Mouse (Mus musculus) midbrain, embryonic 10.5 days (tissue): Measurements from ENCODE around the gene Gnptg. TPM values are rescaled to one million over a fixed set of nuclear protein-coding genes. Genes with fewer than 3 reads are reported as not detected.

Experiments
- DNase-seq: peaks from one replicate; pipeline ENCODE4 v3.0.0-alpha.2; 2017; ENCODE audit warnings: low spot score
- H3K27ac ChIP-seq: fragments of 300-500 bp; sonication (generic); replicated peaks from 2 replicates; pipeline ENCODE4 v1.5.1; 2016; ENCODE audit warnings: mild to moderate bottlenecking
- H3K27me3 ChIP-seq: fragments of 300-500 bp; sonication (generic); 2 replicates; pipeline ENCODE4 v1.6.1; 2016; ENCODE audit warnings: low read depth, mild to moderate bottlenecking; ENCODE audit not compliant: poor library complexity, severe bottlenecking
- H3K36me3 ChIP-seq: fragments of 300-500 bp; sonication (generic); 2 replicates; pipeline ENCODE4 v1.6.1; 2016; ENCODE audit warnings: mild to moderate bottlenecking, moderate library complexity
- H3K4me1 ChIP-seq: fragments of 300-500 bp; sonication (generic); 2 replicates; pipeline ENCODE4 v1.6.1; 2016
- H3K4me3 ChIP-seq: fragments of 300-500 bp; sonication (generic); 2 replicates; pipeline ENCODE4 v1.5.1; 2016; ENCODE audit warnings: mild to moderate bottlenecking, moderate library complexity
- H3K9me3 ChIP-seq: fragments of 300-500 bp; sonication (generic); replicated peaks from 2 replicates; pipeline ENCODE4 v1.6.1; 2016; ENCODE audit warnings: mild to moderate bottlenecking
- WGBS: fragments of 180-500 bp; shearing (Covaris S2); methylation state at CpG from one replicate; pipeline ENCODE4 v1.1.7; 2016; 5-methylcytosine and 5-hydroxymethylcytosine counted together
- microRNA-seq: library from miRNA; unstranded; fragments of <30 nt; microRNA quantifications from one replicate; pipeline ENCODE4, GENCODE M21; 2017
- polyA plus RNA-seq: library from polyadenylated mRNA; unstranded; fragments of >200 nt; fragmentation: Nextera tagmentation; extraction: Ambion mirVana; gene quantifications from 2 replicates; pipeline ENCODE4 v1.2.1, GENCODE M21; 2016

The Gnptg gene
- polyA plus RNA-seq, 1 experiment from 2014 or later, result 67.0 TPM

- no peak overlapping the region for H3K27ac ChIP-seq
- no peak overlapping the region for H3K4me3 ChIP-seq
- peaks cover 96% of the 10 kb centered on the region for H3K36me3 ChIP-seq
- no peaks in the 10 kb centered on the region for H3K27me3 ChIP-seq
- H3K4me1 ChIP-seq, result no peaks in the 10 kb centered on the region
- DNase-seq, result no peak
- WGBS, result 91% methylated on average over 15 of the region's 15 CpGs
- no peaks in the 10 kb centered on the region for H3K9me3 ChIP-seq
Measured at GRCm38 (mm10) chr17:25210680-25211466, 29.1 kb downstream of the Gnptg start.

- Histone ChIP-seq H3K4me3 (no peak overlapping the region), H3K4me1 (no peaks in the 10 kb centered on the region), H3K27me3 (no peaks in the 10 kb centered on the region), H3K9me3 (no peaks in the 10 kb centered on the region), H3K27ac (no peak overlapping the region), H3K36me3 (peaks cover 96% of the 10 kb centered on the region)
- no peak for DNase-seq
- 94% methylated on average over 4 of the region's 4 CpGs for WGBS
Measured at GRCm38 (mm10) chr17:25210006-25210405, 29.9 kb downstream of the Gnptg start.

- Histone ChIP-seq H3K4me1 (no peaks in the 10 kb centered on the region), H3K36me3 (peaks cover 85% of the 10 kb centered on the region), H3K27ac (no peak overlapping the region), H3K27me3 (no peaks in the 10 kb centered on the region), H3K4me3 (no peak overlapping the region), H3K9me3 (no peaks in the 10 kb centered on the region)
- WGBS, result 96% methylated on average over 4 of the region's 4 CpGs
- no peak for DNase-seq
Measured at GRCm38 (mm10) chr17:25202401-25202800, 37.5 kb downstream of the Gnptg start.

GRCm38 (mm10) chr17:25189091-25189490 is 50.8 kb downstream of the Gnptg start:
- H3K27ac ChIP-seq, result peak overlapping the region; percentile 91
- WGBS, result 5% methylated on average over 16 of the region's 16 CpGs
- no peaks in the 10 kb centered on the region for H3K9me3 ChIP-seq
- no peaks in the 10 kb centered on the region for H3K27me3 ChIP-seq
- peaks cover 44% of the 10 kb centered on the region for H3K4me1 ChIP-seq
- H3K4me3 ChIP-seq, result peak overlapping the region; percentile 99
- peaks cover 22% of the 10 kb centered on the region; the same call in 1 of the 2 replicates for H3K36me3 ChIP-seq
- DNase-seq, result peak; percentile 13

- peak; percentile 79 for DNase-seq
- Histone ChIP-seq H3K27me3 (no peaks in the 10 kb centered on the region), H3K4me3 (peak within 1 kb of the TSS; percentile 99), H3K9me3 (no peaks in the 10 kb centered on the region), H3K27ac (peak within 1 kb of the TSS; percentile 91), H3K4me1 (peaks cover 50% of the 10 kb centered on the region), H3K36me3 (peaks cover 21% of the 10 kb centered on the region; the same call in 1 of the 2 replicates)
- WGBS, result under 1% methylated on average over 104 of the region's 104 CpGs
Measured at GRCm38 (mm10) chr17:25188150-25189031, 51.5 kb downstream of the Gnptg start, which contains the start of gene Unkl. Gene Unkl, plus strand, starts transcription at chr17:25188397.

- peaks cover 19% of the 10 kb centered on the region; the same call in 1 of the 2 replicates for H3K36me3 ChIP-seq
- no peak for DNase-seq
- H3K27me3 ChIP-seq, result no peaks in the 10 kb centered on the region
- WGBS, result 6% methylated on average over 11 of the region's 11 CpGs
- no peaks in the 10 kb centered on the region for H3K9me3 ChIP-seq
- peaks cover 52% of the 10 kb centered on the region for H3K4me1 ChIP-seq
- peak overlapping the region; percentile 99 for H3K4me3 ChIP-seq
- peak overlapping the region; percentile 91 for H3K27ac ChIP-seq
Measured at GRCm38 (mm10) chr17:25187784-25188149, 52.2 kb downstream of the Gnptg start.

- WGBS, result 10% methylated on average over 17 of the region's 17 CpGs
- no peaks in the 10 kb centered on the region for H3K9me3 ChIP-seq
- DNase-seq, result no peak
- peaks cover 52% of the 10 kb centered on the region for H3K4me1 ChIP-seq
- peak overlapping the region; percentile 99 for H3K4me3 ChIP-seq
- peak overlapping the region; percentile 91 for H3K27ac ChIP-seq
- H3K27me3 ChIP-seq, result 0 out of 2 replicates have a peak, but pooled peaks cover 8% of the 10 kb centered on the region
- 0 out of 2 replicates have a peak, but pooled peaks cover 7% of the 10 kb centered on the region for H3K36me3 ChIP-seq
Measured at GRCm38 (mm10) chr17:25184961-25185360, 55.0 kb downstream of the Gnptg start.

GRCm38 (mm10) chr17:25184129-25184691 is 55.7 kb downstream of the Gnptg start, which contains the start of gene BC003965:
Gene BC003965, plus strand, starts transcription at chr17:25184554.
- peaks cover 44% of the 10 kb centered on the region for H3K4me1 ChIP-seq
- 0 out of 2 replicates have a peak, but pooled peaks cover 7% of the 10 kb centered on the region for H3K36me3 ChIP-seq
- peak within 1 kb of the TSS; percentile 91 for H3K27ac ChIP-seq
- 0 out of 2 replicates have a peak, but pooled peaks cover 8% of the 10 kb centered on the region for H3K27me3 ChIP-seq
- under 1% methylated on average over 50 of the region's 50 CpGs for WGBS
- DNase-seq, result peak; percentile 98
- H3K4me3 ChIP-seq, result peak within 1 kb of the TSS; percentile 99
- H3K9me3 ChIP-seq, result no peaks in the 10 kb centered on the region

Small RNA genes within 50 kb of the gene (microRNA-seq; reads per million reads assigned to microRNA genes)
- gene Mir3547, result 2.4 reads per million

Other genes with a start within 250 kb of the Gnptg start
- 6.8 and 8.5 TPM in 2 replicates for gene Cramp1l, start 224.3 kb downstream of the Gnptg start, polyA plus RNA-seq
- 27.0 and 34.9 TPM in 2 replicates for gene Ift140, start 224.0 kb downstream of the Gnptg start, polyA plus RNA-seq
- gene Tmem204, start 156.5 kb downstream of the Gnptg start, polyA plus RNA-seq, result 10.7 and 12.7 TPM in 2 replicates
- gene Telo2, start 124.2 kb downstream of the Gnptg start, polyA plus RNA-seq, result 51.2 and 51.5 TPM in 2 replicates
- gene Ptx4, start 119.4 kb downstream of the Gnptg start, polyA plus RNA-seq, result not detected in 2 replicates
- gene Clcn7, start 106.7 kb downstream of the Gnptg start, polyA plus RNA-seq, result 23.1 and 26.4 TPM in 2 replicates
- gene Ccdc154, start 77.7 kb downstream of the Gnptg start, polyA plus RNA-seq, result not detected in 2 replicates
- not detected in 2 replicates for gene Gm38655, start 64.7 kb downstream of the Gnptg start, polyA plus RNA-seq
- gene BC003965, start 55.6 kb downstream of the Gnptg start, polyA plus RNA-seq, result 37.3 and 37.7 TPM in 2 replicates
- 8.4 and 9.7 TPM in 2 replicates for gene Unkl, start 51.7 kb downstream of the Gnptg start, polyA plus RNA-seq
- gene Tsr3, start within 50 bp of the Gnptg start, polyA plus RNA-seq, result 74.6 and 80.4 TPM in 2 replicates
- 2.3 and 2.4 TPM in 2 replicates for gene Baiap3, start 16.2 kb upstream of the Gnptg start, polyA plus RNA-seq
- 879 and 915 TPM in 2 replicates for gene Ube2i, start 34.5 kb upstream of the Gnptg start, polyA plus RNA-seq
- gene Prss34, start 58.3 kb upstream of the Gnptg start, polyA plus RNA-seq, result not detected in 2 replicates
- not detected in 2 replicates for gene Prss28, start 68.5 kb upstream of the Gnptg start, polyA plus RNA-seq
- gene Prss29, start 78.5 kb upstream of the Gnptg start, polyA plus RNA-seq, result not detected in 2 replicates
- not detected in 2 replicates for gene Tpsab1, start 105.4 kb upstream of the Gnptg start, polyA plus RNA-seq
- gene Tpsb2, start 126.2 kb upstream of the Gnptg start, polyA plus RNA-seq, result not detected in 2 replicates
- gene Tpsg1, start 129.1 kb upstream of the Gnptg start, polyA plus RNA-seq, result not detected in 2 replicates
- 2.1 and 3.6 TPM in 2 replicates for gene Cacna1h, start 193.7 kb upstream of the Gnptg start, polyA plus RNA-seq
- gene Tekt4, start 214.5 kb upstream of the Gnptg start, polyA plus RNA-seq, result 0.17 and 0.38 TPM in 2 replicates